Mouse (Mus musculus) liver, adult 2 months (tissue): Measurements from ENCODE around the gene Sec14l1.

Experiments used
- CTCF ChIP-seq: fragments of 200-500 bp; IDR thresholded peaks from 2 replicates; pipeline ENCODE4 v1.5.1; 2011; ENCODE audit warnings: low read depth, low read length, control low read depth
- POLR2A ChIP-seq: fragments of 200-500 bp; IDR thresholded peaks from 2 replicates; pipeline ENCODE4 v1.6.1; 2011; ENCODE audit warnings: low read length, control low read depth; ENCODE audit not compliant: insufficient read depth; ENCODE audit errors: extremely low read depth

DNA sequence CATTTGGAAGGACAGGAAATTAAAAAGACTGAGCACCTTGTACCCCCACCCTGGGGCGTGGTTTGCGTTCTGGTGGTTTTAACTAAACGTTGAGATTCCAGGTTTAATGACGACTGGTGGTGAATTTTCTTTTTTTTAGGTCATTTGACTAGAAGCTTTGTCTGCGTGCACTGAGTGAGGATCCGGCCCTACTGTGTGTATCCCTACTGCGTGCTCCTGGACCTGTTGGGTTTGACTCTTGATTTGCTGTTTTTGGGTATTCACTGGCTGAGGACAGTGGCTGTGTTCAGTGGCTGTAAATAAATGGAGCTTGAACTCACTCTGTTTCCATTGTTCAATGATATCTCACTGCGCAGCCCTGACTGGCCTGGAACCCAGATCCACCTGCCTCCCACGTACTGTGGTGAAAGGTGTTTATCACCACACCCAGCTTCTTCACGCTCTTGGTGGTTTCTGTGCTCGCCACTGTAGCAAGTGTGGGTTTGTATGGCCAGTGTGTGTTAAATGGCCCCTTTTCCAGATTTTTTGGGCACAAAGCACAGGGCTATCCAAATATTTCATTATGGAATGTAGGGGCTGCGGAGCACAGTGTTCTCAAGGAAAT is 36.2 kb upstream of the Sec14l1 start:
- no peak for TF ChIP-seq CTCF
- no peak for TF ChIP-seq POLR2A
